In the genomic region with DNA sequence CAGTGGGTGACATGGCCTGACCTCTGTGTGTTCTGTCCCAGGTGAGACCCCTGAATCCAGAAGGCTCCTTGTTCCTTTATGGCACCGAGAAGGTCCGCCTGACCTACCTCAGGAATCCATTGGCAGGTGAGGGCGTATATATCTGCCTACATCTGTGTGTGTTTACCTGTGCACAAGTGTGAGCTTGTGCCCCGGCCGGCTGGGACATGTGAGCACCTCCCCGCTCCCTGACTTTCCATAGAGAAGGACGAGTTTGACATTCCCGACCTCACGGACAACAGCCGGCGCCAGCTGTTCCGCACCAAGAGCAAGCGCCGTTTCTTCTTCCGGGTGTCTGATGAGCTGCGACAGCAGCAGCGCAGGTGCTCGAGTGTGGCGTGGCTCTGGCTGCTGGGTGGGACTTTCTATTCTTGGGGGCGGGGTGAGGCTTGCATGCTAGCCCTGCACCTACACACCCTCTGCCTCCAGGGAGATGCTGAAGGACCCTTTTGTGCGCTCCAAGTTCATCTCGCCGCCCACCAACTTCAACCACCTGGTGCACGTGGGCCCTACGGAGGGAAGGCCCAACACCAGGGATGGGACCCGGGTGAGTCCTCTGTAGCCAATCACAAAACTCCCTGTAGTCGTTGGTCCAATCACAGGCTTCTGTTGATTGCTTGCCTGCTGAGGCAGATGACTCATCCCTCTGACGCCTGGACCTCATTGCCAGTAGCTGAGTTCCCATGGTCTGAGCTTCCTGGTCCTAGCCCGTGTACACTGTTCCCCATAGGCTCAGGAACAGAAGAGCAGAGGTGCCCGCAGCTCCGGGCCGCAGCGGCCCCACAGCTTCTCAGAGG, we compare ENCODE assay signal across 9 mouse cellular contexts. TPM values are rescaled to one million over a fixed set of nuclear protein-coding genes. Genes with fewer than 3 reads are reported as not detected.
DNase-seq lines count a peak whose midpoint lies in the region; ATAC-seq and TF ChIP-seq lines count a peak whose summit lies in the region.
"Had no signal": no experiment of that assay in that cellular context is flagged by ENCODE, and none has a peak within 500 bp of the region (broad histone marks: within the 10 kb centered on the region; RNA-seq: fewer than 3 reads in every experiment).

No protein-coding gene starts in this region.

- no peak overlapping the region for H3ac ChIP-seq in myocyte (ENCODE audit: control insufficient read depth, insufficient read length)

- no peak overlapping the region for H3K9ac ChIP-seq in heart, embryonic 13.5 days

- peaks cover 17% of the 10 kb centered on the region for H3K4me1 ChIP-seq in heart, embryonic 13.5 days

- TF ChIP-seq POLR2A in myocyte (IDR thresholded peaks at IDR 0.05; ENCODE audit: insufficient read length, low read depth): peak; percentile 35

- no peak overlapping the region for H3K4me2 ChIP-seq in heart, embryonic 13.5 days
- H3K4me2 ChIP-seq in myocyte (ENCODE audit: low read depth): peak overlapping the region; percentile 74

- 69% methylated on average over 33 of the region's 33 CpGs for WGBS in heart, embryonic 13.5 days

- peak overlapping the region; percentile 38; the same call in 1 of the 2 replicates for H3K27ac ChIP-seq in heart, embryonic 13.5 days (replicated peaks)

- no peaks in the 10 kb centered on the region for H3K27me3 ChIP-seq in heart, embryonic 13.5 days (replicated peaks)
- no peaks in the 10 kb centered on the region for H3K27me3 ChIP-seq in myocyte (ENCODE audit: control insufficient read depth, insufficient read depth, insufficient read length)

- no peak for ATAC-seq in heart, embryonic 13.5 days (ENCODE audit: extremely low read depth, insufficient number of reproducible peaks, low FRiP score, low TSS enrichment)

- peaks cover 63% of the 10 kb centered on the region for H3K36me3 ChIP-seq in heart, embryonic 13.5 days
- H3K36me3 ChIP-seq in myocyte (ENCODE audit: control insufficient read depth, insufficient read depth): no peaks in the 10 kb centered on the region

- DNase-seq in adrenal gland, adult (ENCODE audit: inconsistent age in 2 of 2, low spot score in 1 of 2): peak; percentile 72 to 82
- DNase-seq in adrenal gland, postnatal 4 days (ENCODE audit: low spot score in 2 of 2): no peak
- DNase-seq in kidney, postnatal 4 days: peak; percentile 39 to 63
- DNase-seq in kidney, postnatal 36 days: no peak
- no peak for DNase-seq in left cerebral cortex, postnatal 10 days (ENCODE audit: extremely low spot score in 1 of 2, low spot score in 2 of 2)
- no peak for DNase-seq in left cerebral cortex, postnatal 25 days (ENCODE audit: low spot score in 2 of 2)
- DNase-seq: thymus, postnatal 14 days had no signal

- H3K4me3 ChIP-seq in heart, embryonic 13.5 days: no peak overlapping the region
- H3K4me3 ChIP-seq in myocyte: no peak overlapping the region

- no peaks in the 10 kb centered on the region for H3K9me3 ChIP-seq in heart, embryonic 13.5 days

- H3K79me2 ChIP-seq in myocyte (ENCODE audit: control insufficient read depth, insufficient read depth): no peaks in the 10 kb centered on the region

- intact Hi-C loops in left cerebral cortex, postnatal 10 days (cut with DNase I): no loop called here
- intact Hi-C loops in left cerebral cortex, postnatal 25 days (cut with DNase I): no loop called here

TF ChIP-seq in myocyte, 11 proteins besides CTCF, POLR2A, EP300 and RAD21:
- TF ChIP-seq TCF3 (IDR thresholded peaks at IDR 0.05; ENCODE audit: insufficient read length, low read depth) (peak; percentile 57), MYOG (IDR thresholded peaks at IDR 0.05; ENCODE audit: control insufficient read depth in 1 of 3, insufficient read depth in 1 of 3, insufficient read length in 2 of 3, low read depth in 2 of 3) (peak in 2 of 3 experiments; percentile 91 to 92), MAX (IDR thresholded peaks at IDR 0.05; ENCODE audit: low read depth) (peak; percentile 74), MYOD1 (IDR thresholded peaks at IDR 0.05; ENCODE audit: control insufficient read depth in 1 of 3, insufficient read length in 2 of 3, low read depth in 2 of 3) (peak in 2 of 3 experiments; percentile 83 to 91), TCF12 (IDR thresholded peaks at IDR 0.05; ENCODE audit: insufficient read depth, poor library complexity, severe bottlenecking) (peak; percentile 42), POLR2AphosphoS2 (IDR thresholded peaks at IDR 0.05; ENCODE audit: insufficient read length, low read depth) (no peak), USF1 (IDR thresholded peaks at IDR 0.05; ENCODE audit: low read depth) (no peak), E2F4 (IDR thresholded peaks at IDR 0.05; ENCODE audit: insufficient read depth) (no peak)
TF ChIP-seq in myocyte: peak in this region for 5.

RNA-seq across cellular contexts. Expression of a gene that starts 12.8 kb away (rescaled TPM):
- 10 to 100 TPM; 44.3 to 47.5 TPM for total RNA-seq in adrenal gland, postnatal 4 days (2021)
- polyA plus RNA-seq in heart, embryonic 13.5 days (2015; fragmentation: Nextera tagmentation; extraction: Ambion mirVana): 46.9 and 48.1 TPM in 2 replicates
- 37.2 TPM for polyA plus RNA-seq in myocyte (2012; fragmentation: generic; extraction: Trizol)
- 10 to 100 TPM; 65.8 to 66.4 TPM for total RNA-seq in left cerebral cortex, postnatal 10 days (2021)
- total RNA-seq in left cerebral cortex, postnatal 25 days (2021): 10 to 100 TPM; 69.7 to 70.0 TPM

RNA-seq across cellular contexts. Expression of a gene that starts 15.7 kb away (rescaled TPM):
- total RNA-seq in adrenal gland, postnatal 4 days (2021): 10 to 100 TPM; 18.4 to 20.6 TPM
- 0.45 and 0.60 TPM in 2 replicates for polyA plus RNA-seq in heart, embryonic 13.5 days (2015; fragmentation: Nextera tagmentation; extraction: Ambion mirVana)
- polyA plus RNA-seq in myocyte (2012; fragmentation: generic; extraction: Trizol): 10.0 TPM
- total RNA-seq in left cerebral cortex, postnatal 10 days (2021): 1 to 10 TPM; 2.6 to 4.8 TPM
- 1 to 10 TPM; 2.7 to 2.9 TPM for total RNA-seq in left cerebral cortex, postnatal 25 days (2021)

RNA-seq across cellular contexts. Expression of a gene that starts 18.9 kb away (rescaled TPM):
- total RNA-seq in adrenal gland, postnatal 4 days (2021): 10 to 100 TPM; 61.1 to 62.0 TPM
- polyA plus RNA-seq in heart, embryonic 13.5 days (2015; fragmentation: Nextera tagmentation; extraction: Ambion mirVana): 12.5 and 13.5 TPM in 2 replicates
- polyA plus RNA-seq in myocyte (2012; fragmentation: generic; extraction: Trizol): 10.0 TPM
- 10 to 100 TPM; 72.1 to 80.9 TPM for total RNA-seq in left cerebral cortex, postnatal 10 days (2021)
- 10 to 100 TPM; 83.3 to 92.3 TPM for total RNA-seq in left cerebral cortex, postnatal 25 days (2021)

RNA-seq across cellular contexts. Expression of a gene that starts 41.5 kb away (rescaled TPM):
- 100 to 1,000 TPM; 270 to 308 TPM for total RNA-seq in adrenal gland, postnatal 4 days (2021)
- 89.2 and 89.7 TPM in 2 replicates for polyA plus RNA-seq in heart, embryonic 13.5 days (2015; fragmentation: Nextera tagmentation; extraction: Ambion mirVana)
- 131 TPM for polyA plus RNA-seq in myocyte (2012; fragmentation: generic; extraction: Trizol)
- 100 to 1,000 TPM; 178 to 194 TPM for total RNA-seq in left cerebral cortex, postnatal 10 days (2021)
- total RNA-seq in left cerebral cortex, postnatal 25 days (2021): 100 to 1,000 TPM; 180 to 195 TPM

RNA-seq across cellular contexts. Expression of a gene that starts 45.5 kb away (rescaled TPM):
- total RNA-seq in adrenal gland, postnatal 4 days (2021): 10 to 100 TPM; 88.2 to 90.2 TPM
- polyA plus RNA-seq in heart, embryonic 13.5 days (2015; fragmentation: Nextera tagmentation; extraction: Ambion mirVana): 70.0 and 72.4 TPM in 2 replicates
- 433 TPM for polyA plus RNA-seq in myocyte (2012; fragmentation: generic; extraction: Trizol)
- 10 to 100 TPM; 45.0 to 49.0 TPM for total RNA-seq in left cerebral cortex, postnatal 10 days (2021)
- 10 to 100 TPM; 35.9 to 40.3 TPM for total RNA-seq in left cerebral cortex, postnatal 25 days (2021)

Comparison
In these comparisons a context has a peak if more than half of its experiments do, and no peak if none do; other contexts are left out.
1. DNase-seq: peak in adrenal gland, adult (2 of 2) and kidney, postnatal 4 days (2 of 2); none in adrenal gland, postnatal 4 days (0 of 2), kidney, postnatal 36 days (0 of 2), left cerebral cortex, postnatal 10 days (0 of 2) and left cerebral cortex, postnatal 25 days (0 of 2).